Mouse (Mus musculus): ENCODE measurements at regions not wholly inside any gene's neighbourhood (a gene's known extent, or its start where the extent isn't known, plus 50 kb on each side); places are given as distances from the start of the nearest gene placed in this dataset.
"Not testable (repeated sequence)": the region's sequence is repeated elsewhere in the genome, so short reads cannot be mapped to it uniquely, and the experiment has no call there.

DNA sequence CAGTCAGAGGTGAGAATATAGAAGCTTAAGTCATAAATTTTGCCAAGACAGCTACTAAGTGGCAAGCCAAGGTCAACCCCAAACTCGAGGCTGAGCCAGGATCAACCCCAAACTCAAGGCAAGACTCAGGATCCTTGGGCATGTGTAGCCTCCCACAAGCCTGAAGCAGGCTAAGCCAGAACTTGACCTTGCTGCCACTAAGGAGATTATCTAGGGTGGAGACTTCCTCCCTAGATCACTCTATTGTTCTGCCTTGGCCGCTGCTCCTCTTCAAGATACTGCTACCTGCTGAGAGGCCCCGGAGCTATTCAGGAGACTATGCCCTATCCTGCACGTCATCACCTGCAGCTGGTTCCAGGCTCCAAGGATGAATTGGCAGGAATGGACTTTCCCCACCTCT, 88.3 kb upstream of the Pou6f2 start:
- H3K4me3 ChIP-seq (replicated peaks); H3K36me3 ChIP-seq; H3K9me3 ChIP-seq (replicated peaks); H3K4me2 ChIP-seq (replicated peaks); H3K27ac ChIP-seq (replicated peaks); H3K27me3 ChIP-seq; H3K4me1 ChIP-seq; ATAC-seq (ENCODE audit: insufficient number of reproducible peaks, low FRiP score, low TSS enrichment, low read depth); H3K9ac ChIP-seq: not testable (repeated sequence)
- 25% methylated on average over 4 of the region's 4 CpGs for WGBS

- Histone ChIP-seq H3K9me3 (replicated peaks) (no peaks in the 10 kb centered on the region), H3K9ac (no peak overlapping the region), H3K27me3 (no peaks in the 10 kb centered on the region), H3K4me2 (replicated peaks) (no peak overlapping the region), H3K4me3 (replicated peaks) (no peak overlapping the region), H3K27ac (replicated peaks) (no peak overlapping the region), H3K36me3 (no peaks in the 10 kb centered on the region), H3K4me1 (no peaks in the 10 kb centered on the region)
- 74% methylated on average over 1 of the region's 1 CpGs for WGBS
- ATAC-seq (ENCODE audit: insufficient number of reproducible peaks, low FRiP score, low TSS enrichment, low read depth), result no peak
Observed at GRCm38 (mm10) chr13:18485080-18485479, 87.6 kb upstream of the Pou6f2 start.

- H3K4me2 ChIP-seq (replicated peaks), result no peak overlapping the region
- ATAC-seq (ENCODE audit: insufficient number of reproducible peaks, low FRiP score, low TSS enrichment, low read depth), result no peak
- H3K27ac ChIP-seq (replicated peaks), result no peak overlapping the region
- H3K4me1 ChIP-seq, result no peaks in the 10 kb centered on the region
- H3K9ac ChIP-seq, result no peak overlapping the region
- no peak overlapping the region for H3K4me3 ChIP-seq (replicated peaks)
- H3K36me3 ChIP-seq, result no peaks in the 10 kb centered on the region
- no peaks in the 10 kb centered on the region for H3K9me3 ChIP-seq (replicated peaks)
- no peaks in the 10 kb centered on the region for H3K27me3 ChIP-seq
Observed at GRCm38 (mm10) chr13:18476311-18476710, 78.8 kb upstream of the Pou6f2 start.

- ATAC-seq (ENCODE audit: insufficient number of reproducible peaks, low FRiP score, low TSS enrichment, low read depth), result no peak
Observed at GRCm38 (mm10) chr13:18471534-18471933, 74.0 kb upstream of the Pou6f2 start.

DNA sequence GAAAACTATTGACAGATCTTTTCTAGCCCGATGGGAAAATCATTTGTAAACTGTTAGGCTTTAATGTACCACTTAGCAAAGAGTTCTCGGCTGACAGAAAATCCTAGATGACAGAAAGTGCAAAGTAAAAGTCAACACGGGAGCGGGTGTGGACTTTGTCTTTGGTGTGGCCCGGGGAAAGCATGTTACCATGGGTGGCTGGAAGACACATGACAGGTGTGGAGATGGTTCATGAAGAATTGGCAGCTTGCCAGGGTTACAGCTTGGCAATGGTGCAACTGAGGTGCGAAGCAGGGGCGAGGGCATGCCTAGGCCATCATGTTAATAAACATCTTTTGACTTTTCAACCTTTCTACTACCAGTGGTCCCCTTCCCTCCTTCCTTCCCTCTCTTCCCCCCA, 68.4 kb upstream of the Pou6f2 start:
- Histone ChIP-seq H3K27ac (replicated peaks) (no peak overlapping the region), H3K9me3 (replicated peaks) (no peaks in the 10 kb centered on the region), H3K4me3 (replicated peaks) (no peak overlapping the region), H3K27me3 (no peaks in the 10 kb centered on the region), H3K9ac (no peak overlapping the region), H3K36me3 (no peaks in the 10 kb centered on the region), H3K4me1 (no peaks in the 10 kb centered on the region), H3K4me2 (replicated peaks) (no peak overlapping the region)
- ATAC-seq (ENCODE audit: insufficient number of reproducible peaks, low FRiP score, low TSS enrichment, low read depth), result no peak
- WGBS, result 62% methylated on average over 7 of the region's 7 CpGs

More at GRCm38 (mm10) chr13:18471534-18471933, 74.0 kb upstream of the Pou6f2 start:
- Histone ChIP-seq H3K27me3 (no peaks in the 10 kb centered on the region), H3K4me1 (no peaks in the 10 kb centered on the region), H3K4me2 (replicated peaks) (no peak overlapping the region), H3K36me3 (no peaks in the 10 kb centered on the region), H3K9ac (no peak overlapping the region), H3K27ac (replicated peaks) (no peak overlapping the region), H3K4me3 (replicated peaks) (no peak overlapping the region), H3K9me3 (replicated peaks) (no peaks in the 10 kb centered on the region)
- 62% methylated on average over 1 of the region's 1 CpGs for WGBS

- ATAC-seq (ENCODE audit: insufficient number of reproducible peaks, low FRiP score, low TSS enrichment, low read depth), result no peak
- no peak overlapping the region for H3K4me3 ChIP-seq (replicated peaks)
- no peaks in the 10 kb centered on the region for H3K4me1 ChIP-seq
- H3K27ac ChIP-seq (replicated peaks), result no peak overlapping the region
- no peaks in the 10 kb centered on the region for H3K9me3 ChIP-seq (replicated peaks)
- no peak overlapping the region for H3K4me2 ChIP-seq (replicated peaks)
- H3K27me3 ChIP-seq, result no peaks in the 10 kb centered on the region
- H3K9ac ChIP-seq, result no peak overlapping the region
- no peaks in the 10 kb centered on the region for H3K36me3 ChIP-seq
- WGBS, result 33% methylated on average over 4 of the region's 4 CpGs
Observed at GRCm38 (mm10) chr13:18462221-18462620, 64.7 kb upstream of the Pou6f2 start.

DNA sequence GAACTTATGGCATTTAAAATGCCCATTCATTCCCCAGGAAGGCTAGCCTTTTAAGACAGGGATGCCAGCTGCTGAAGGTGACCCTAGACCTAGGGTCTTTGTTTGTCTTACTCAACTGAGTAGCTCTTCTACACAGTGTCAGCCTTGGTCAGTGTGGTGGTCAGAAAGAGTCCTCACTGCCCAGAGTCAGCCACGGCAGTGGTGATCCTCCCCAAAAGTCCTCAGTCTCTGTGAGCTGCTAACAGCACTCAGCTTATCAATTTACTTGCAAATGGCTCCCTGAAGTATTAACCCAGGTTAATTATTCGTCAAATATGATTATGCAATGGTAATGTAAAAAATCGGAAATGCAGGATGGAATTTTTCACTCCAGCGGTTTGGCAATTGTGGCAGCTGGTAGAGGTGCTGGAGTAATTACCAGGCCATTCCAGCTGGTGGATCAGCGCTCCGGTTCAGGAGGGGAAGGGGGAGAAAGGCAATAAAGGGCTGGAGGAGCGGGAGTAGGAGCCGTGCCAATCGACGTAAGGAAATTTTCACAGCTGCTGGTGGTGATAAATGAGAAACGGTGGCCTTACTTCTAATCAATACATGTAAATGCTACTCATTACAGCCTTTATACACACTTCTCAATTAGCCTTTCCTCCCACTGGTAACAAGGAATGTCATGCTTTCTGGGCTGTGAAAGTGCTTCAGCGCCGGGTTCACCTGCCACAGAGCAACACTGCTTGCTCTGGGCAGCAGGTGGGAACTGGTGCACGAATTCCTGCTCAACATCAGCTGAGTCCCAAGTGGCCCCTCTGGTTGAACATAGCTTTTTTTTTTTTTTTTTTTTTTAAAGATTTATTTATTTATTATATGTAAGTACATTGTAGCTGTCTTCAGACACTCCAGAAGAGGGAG, 60.1 kb upstream of the Pou6f2 start:
- ATAC-seq (ENCODE audit: insufficient number of reproducible peaks, low FRiP score, low TSS enrichment, low read depth), result no peak
- H3K9me3 ChIP-seq (replicated peaks), result no peaks in the 10 kb centered on the region
- H3K36me3 ChIP-seq, result no peaks in the 10 kb centered on the region
- no peak overlapping the region for H3K27ac ChIP-seq (replicated peaks)
- no peak overlapping the region for H3K4me3 ChIP-seq (replicated peaks)
- H3K27me3 ChIP-seq, result no peaks in the 10 kb centered on the region
- H3K9ac ChIP-seq, result no peak overlapping the region
- H3K4me1 ChIP-seq, result no peaks in the 10 kb centered on the region
- H3K4me2 ChIP-seq (replicated peaks), result no peak overlapping the region
- 55% methylated on average over 14 of the region's 14 CpGs for whole genome bisulfite sequencing

All from embryonic facial prominence, embryonic 15.5 days (tissue).